Comparison of ENCODE assay signal across 32 mouse cellular contexts in the genomic region with DNA sequence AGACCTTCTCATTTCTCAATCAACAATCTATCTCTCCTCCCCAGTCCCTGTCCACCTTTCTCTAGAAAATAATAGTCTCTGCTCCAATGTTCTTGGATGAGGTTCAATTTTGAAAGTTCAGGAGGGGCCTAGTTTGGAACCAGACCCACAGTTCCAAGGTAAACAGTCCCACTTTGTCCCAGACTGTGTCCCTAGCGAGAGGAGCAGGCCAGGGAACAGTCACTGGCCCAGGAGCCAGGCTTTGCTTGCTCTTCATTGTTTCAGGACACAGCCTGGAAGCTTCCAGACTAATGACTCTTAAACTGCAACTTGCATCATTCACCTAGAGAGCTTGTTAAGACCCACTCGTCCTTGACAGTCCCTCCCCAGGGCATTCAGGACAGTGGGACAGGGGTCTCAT. TPM values are rescaled to one million over a fixed set of nuclear protein-coding genes. Genes with fewer than 3 reads are reported as not detected.
"Had no signal": no experiment of that assay in that cellular context is flagged by ENCODE, and none has a peak within 500 bp of the region (broad histone marks: within the 10 kb centered on the region; RNA-seq: fewer than 3 reads in every experiment).

No protein-coding gene starts in this region.

- ATAC-seq: hindbrain, postnatal 0 days; intestine, embryonic 16.5 days had no signal

- H3K36me3 ChIP-seq: heart, embryonic 13.5 days; heart, embryonic 15.5 days; hindbrain, embryonic 13.5 days; hindbrain, embryonic 15.5 days; kidney, embryonic 15.5 days; limb, embryonic 13.5 days; limb, embryonic 15.5 days; liver, embryonic 13.5 days had no signal

- H3K27me3 ChIP-seq: heart, embryonic 13.5 days; heart, embryonic 15.5 days; hindbrain, embryonic 13.5 days; hindbrain, embryonic 15.5 days; kidney, embryonic 15.5 days; limb, embryonic 13.5 days; limb, embryonic 15.5 days; liver, embryonic 13.5 days; liver, embryonic 15.5 days had no signal

- H3K4me3 ChIP-seq: gastrocnemius, adult 2 months; heart, embryonic 13.5 days; heart, embryonic 15.5 days; hindbrain, embryonic 13.5 days; hindbrain, embryonic 15.5 days; kidney, embryonic 15.5 days; limb, embryonic 13.5 days; limb, embryonic 15.5 days; liver, embryonic 13.5 days; liver, embryonic 15.5 days had no signal

- H3K9me3 ChIP-seq: heart, embryonic 13.5 days; heart, embryonic 15.5 days; hindbrain, embryonic 13.5 days; hindbrain, embryonic 15.5 days; kidney, embryonic 15.5 days; limb, embryonic 13.5 days; limb, embryonic 15.5 days; liver, embryonic 13.5 days; liver, embryonic 15.5 days had no signal

- H3K4me1 ChIP-seq: heart, embryonic 13.5 days; heart, embryonic 15.5 days; hindbrain, embryonic 15.5 days; kidney, embryonic 15.5 days; limb, embryonic 13.5 days; limb, embryonic 15.5 days; liver, embryonic 13.5 days; liver, embryonic 15.5 days had no signal

- H3K9ac ChIP-seq: heart, embryonic 13.5 days; heart, embryonic 15.5 days; hindbrain, embryonic 13.5 days; hindbrain, embryonic 15.5 days; kidney, embryonic 15.5 days; limb, embryonic 13.5 days; limb, embryonic 15.5 days; liver, embryonic 13.5 days; liver, embryonic 15.5 days had no signal

- H3K27ac ChIP-seq: gastrocnemius, adult 2 months; heart, embryonic 13.5 days; heart, embryonic 15.5 days; hindbrain, embryonic 13.5 days; hindbrain, embryonic 15.5 days; hindbrain, postnatal 0 days; kidney, embryonic 15.5 days; kidney, postnatal 0 days; limb, embryonic 13.5 days; limb, embryonic 15.5 days; liver, embryonic 13.5 days; liver, embryonic 15.5 days had no signal

- DNase-seq: gastrocnemius, adult 2 months; gastrocnemius, postnatal 10 days; gastrocnemius, postnatal 36 days; kidney, adult 11 months; kidney, adult 2 months; kidney, adult 9 months; kidney, postnatal 14 days; kidney, postnatal 36 days; layer of hippocampus, adult 9-11 months; layer of hippocampus, postnatal 36 days; left cerebral cortex, postnatal 4 days; liver, embryonic 13.5 days had no signal

- H3K4me2 ChIP-seq: heart, embryonic 11.5 days; heart, embryonic 13.5 days; heart, embryonic 15.5 days; hindbrain, embryonic 13.5 days; hindbrain, embryonic 15.5 days; kidney, embryonic 15.5 days; limb, embryonic 13.5 days; limb, embryonic 15.5 days; liver, embryonic 11.5 days; liver, embryonic 13.5 days; liver, embryonic 15.5 days had no signal

RNA-seq across cellular contexts. Expression of gene Pah, which starts 44.1 kb away (rescaled TPM):
- total RNA-seq: gastrocnemius, adult 2 months; gastrocnemius, postnatal 36 days; hematopoietic stem cell, adult 5-6 weeks; layer of hippocampus, adult 18-20 months; layer of hippocampus, adult 8-10 months; layer of hippocampus, postnatal 14 days; layer of hippocampus, postnatal 36 days; left cerebral cortex, postnatal 4 days had no signal
- polyA plus RNA-seq: heart, embryonic 15.5 days; heart, postnatal 0 days; hindbrain, embryonic 13.5 days; hindbrain, embryonic 15.5 days; large intestine, adult 2 months; limb, embryonic 11.5 days; limb, embryonic 15.5 days had no signal
